Comparison of ENCODE assay signal across 10 mouse cellular contexts in genomic region chr5:124093852-124094604, GRCm38 (mm10). TPM values are rescaled to one million over a fixed set of nuclear protein-coding genes. Genes with fewer than 3 reads are reported as not detected.
DNase-seq lines count a peak whose midpoint lies in the region; ATAC-seq and TF ChIP-seq lines count a peak whose summit lies in the region.
"Had no signal": no experiment of that assay in that cellular context is flagged by ENCODE, and none has a peak within 500 bp of the region (broad histone marks: within the 10 kb centered on the region; RNA-seq: fewer than 3 reads in every experiment).

No protein-coding gene starts in this region.

- peak overlapping the region; percentile 83 for H3K27ac ChIP-seq in layer of hippocampus, adult 2 months
- H3K27ac ChIP-seq in brown adipose tissue, adult 24 weeks (replicated peaks; ENCODE audit: low read depth, low read length), result no peak overlapping the region
- no peak overlapping the region for H3K27ac ChIP-seq in midbrain, postnatal 0 days (ENCODE audit: low read depth, low read length)
- H3K27ac ChIP-seq: embryonic facial prominence, embryonic 12.5 days; forebrain, embryonic 12.5 days had no signal

- H3K4me1 ChIP-seq in brown adipose tissue, adult 24 weeks (ENCODE audit: control insufficient read depth, insufficient read depth, insufficient read length, low read length), result no peaks in the 10 kb centered on the region; the same call in 1 of the 2 replicates
- H3K4me1 ChIP-seq in midbrain, postnatal 0 days (ENCODE audit: insufficient read depth, low read length), result 0 out of 2 replicates have a peak, but pooled peaks cover 7% of the 10 kb centered on the region

- peak; percentile 54 for DNase-seq in cerebellum, adult 9-11 months
- DNase-seq in layer of hippocampus, adult 2 months (ENCODE audit: low spot score in 2 of 2), result no peak
- no peak for DNase-seq in layer of hippocampus, adult 9-11 months
- no peak for DNase-seq in midbrain, postnatal 0 days (ENCODE audit: low spot score)
- no peak for DNase-seq in layer of hippocampus, postnatal 25 days (ENCODE audit: extremely low spot score in 1 of 2, low spot score in 1 of 2)

- H3K9ac ChIP-seq in midbrain, postnatal 0 days (replicated peaks; ENCODE audit: low read length, poor library complexity, severe bottlenecking), result peak overlapping the region; percentile 24; the same call in 1 of the 2 replicates
- H3K9ac ChIP-seq: embryonic facial prominence, embryonic 12.5 days; forebrain, embryonic 12.5 days had no signal

- ATAC-seq in cerebellum, adult (ENCODE audit: insufficient number of reproducible peaks, low FRiP score, low TSS enrichment), result no peak
- ATAC-seq in midbrain, postnatal 0 days (ENCODE audit: low FRiP score), result no peak
- ATAC-seq in inflammation-experienced regulatory T-cells, adult 6 months, result no peak

- peaks cover 11% of the 10 kb centered on the region for H3K36me3 ChIP-seq in midbrain, postnatal 0 days (ENCODE audit: insufficient read depth, low read length)
- H3K36me3 ChIP-seq: embryonic facial prominence, embryonic 12.5 days; forebrain, embryonic 12.5 days had no signal

- no peak for TF ChIP-seq CTCF in layer of hippocampus, adult 2 months (conservative IDR thresholded peaks at IDR 0.05)
- TF ChIP-seq CTCF in midbrain, postnatal 0 days (IDR thresholded peaks at IDR 0.05), result no peak

- no peaks in the 10 kb centered on the region for H3K9me3 ChIP-seq in midbrain, postnatal 0 days (ENCODE audit: low read length)
- H3K9me3 ChIP-seq: embryonic facial prominence, embryonic 12.5 days had no signal

- peak overlapping the region; percentile 30 for H3K4me3 ChIP-seq in layer of hippocampus, adult 2 months
- peak overlapping the region; percentile 0; the same call in 1 of the 2 replicates for H3K4me3 ChIP-seq in brown adipose tissue, adult 24 weeks (ENCODE audit: insufficient read depth, low read depth, low read length)
- H3K4me3 ChIP-seq in midbrain, postnatal 0 days (ENCODE audit: low read depth, low read length), result peak overlapping the region; percentile 57
- H3K4me3 ChIP-seq: embryonic facial prominence, embryonic 12.5 days; forebrain, embryonic 12.5 days had no signal

- WGBS in midbrain, postnatal 0 days, result 86% methylated on average over 12 of the region's 12 CpGs

- H3K4me2 ChIP-seq in midbrain, postnatal 0 days (ENCODE audit: low read depth, low read length, poor library complexity, severe bottlenecking), result peak overlapping the region; percentile 66
- H3K4me2 ChIP-seq: forebrain, embryonic 12.5 days had no signal

- no peaks in the 10 kb centered on the region for H3K27me3 ChIP-seq in midbrain, postnatal 0 days (ENCODE audit: insufficient read depth, low read length)

RNA-seq across cellular contexts. Expression of gene Abcb9, which starts 1.6 kb away (rescaled TPM):
- total RNA-seq in layer of hippocampus, adult 2 months (2021), result 10 to 100 TPM; 27.0 to 31.7 TPM
- polyA plus RNA-seq in brown adipose tissue, adult 24 weeks (2012; ENCODE audit: insufficient read depth, insufficient read length, missing spikeins), result 6.4 and 8.8 TPM in 2 replicates
- total RNA-seq in midbrain, postnatal 0 days (2014; rRNA removed), result 41.7 and 42.1 TPM in 2 replicates
- polyA plus RNA-seq in midbrain, postnatal 0 days (2015; fragmentation: Nextera tagmentation; extraction: Ambion mirVana), result 29.6 and 30.1 TPM in 2 replicates
- polyA plus RNA-seq in inflammation-experienced regulatory T-cells, adult 6 months (2017; shearing (Covaris generic)), result 10 to 100 TPM; 13.2 to 23.3 (median 16.7) TPM
- 10 to 100 TPM; 29.3 to 33.8 TPM for total RNA-seq in layer of hippocampus, postnatal 25 days (2021)

RNA-seq across cellular contexts. Expression of gene Ogfod2, which starts 18.1 kb away (rescaled TPM):
- total RNA-seq in layer of hippocampus, adult 2 months (2021), result 10 to 100 TPM; 32.7 to 38.7 TPM
- polyA plus RNA-seq in brown adipose tissue, adult 24 weeks (2012; ENCODE audit: insufficient read depth, insufficient read length, missing spikeins), result 20.5 and 23.1 TPM in 2 replicates
- 54.5 and 70.4 TPM in 2 replicates for total RNA-seq in midbrain, postnatal 0 days (2014; rRNA removed)
- 36.2 and 39.5 TPM in 2 replicates for polyA plus RNA-seq in midbrain, postnatal 0 days (2015; fragmentation: Nextera tagmentation; extraction: Ambion mirVana)
- 10 to 100 TPM; 16.0 to 23.0 (median 22.9) TPM for polyA plus RNA-seq in inflammation-experienced regulatory T-cells, adult 6 months (2017; shearing (Covaris generic))
- 10 to 100 TPM; 33.9 to 35.0 TPM for total RNA-seq in layer of hippocampus, postnatal 25 days (2021)

RNA-seq across cellular contexts. Expression of gene Arl6ip4, which starts 21.9 kb away (rescaled TPM):
- total RNA-seq in layer of hippocampus, adult 2 months (2021), result 10 to 100 TPM; 49.8 to 52.2 TPM
- 55.2 and 72.4 TPM in 2 replicates for polyA plus RNA-seq in brown adipose tissue, adult 24 weeks (2012; ENCODE audit: insufficient read depth, insufficient read length, missing spikeins)
- total RNA-seq in midbrain, postnatal 0 days (2014; rRNA removed), result 40.8 and 47.3 TPM in 2 replicates
- 120 and 124 TPM in 2 replicates for polyA plus RNA-seq in midbrain, postnatal 0 days (2015; fragmentation: Nextera tagmentation; extraction: Ambion mirVana)
- polyA plus RNA-seq in inflammation-experienced regulatory T-cells, adult 6 months (2017; shearing (Covaris generic)), result 10 to 100 TPM; 55.1 to 59.0 (median 56.1) TPM
- 10 to 100 TPM; 44.9 to 45.8 TPM for total RNA-seq in layer of hippocampus, postnatal 25 days (2021)

Comparison
In these comparisons a context has a peak if more than half of its experiments do, and no peak if none do; other contexts are left out.
1. H3K4me3 ChIP-seq: peak in every context shown above with its lines; median percentile 57 in midbrain, postnatal 0 days; 30 in layer of hippocampus, adult 2 months; 0 in brown adipose tissue, adult 24 weeks.